15 mouse cellular contexts compared by ENCODE assay signal in the genomic region with DNA sequence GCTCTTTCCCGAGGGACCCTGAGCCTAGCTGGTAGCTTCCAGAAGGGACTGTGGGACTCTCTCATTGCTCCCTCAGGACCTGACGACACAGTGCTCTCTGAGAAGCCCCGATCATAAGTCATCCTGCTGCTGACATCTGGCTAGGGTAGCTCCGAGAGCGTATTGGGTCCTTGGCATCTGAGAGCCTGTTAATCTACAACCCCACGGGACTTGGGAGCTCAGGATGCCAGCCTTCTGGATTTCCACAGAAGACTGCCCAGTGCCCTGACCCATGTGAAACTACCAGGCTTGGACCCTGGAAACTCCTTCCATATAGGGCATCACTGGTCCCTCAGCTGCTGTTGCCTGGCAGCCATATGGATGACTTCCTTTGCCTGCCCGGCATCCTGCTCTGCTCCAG. TPM values are rescaled to one million over a fixed set of nuclear protein-coding genes. Genes with fewer than 3 reads are reported as not detected.
DNase-seq lines count a peak whose midpoint lies in the region; ATAC-seq and TF ChIP-seq lines count a peak whose summit lies in the region.
"Had no signal": no experiment of that assay in that cellular context is flagged by ENCODE, and none has a peak within 500 bp of the region (broad histone marks: within the 10 kb centered on the region; RNA-seq: fewer than 3 reads in every experiment).

No protein-coding gene starts in this region.

- no peaks in the 10 kb centered on the region for H3K27me3 ChIP-seq in hindbrain, embryonic 10.5 days (ENCODE audit: insufficient read depth, poor library complexity, severe bottlenecking)
- H3K27me3 ChIP-seq in hindbrain, embryonic 12.5 days = no peaks in the 10 kb centered on the region
- H3K27me3 ChIP-seq in intestine, postnatal 0 days (replicated peaks; ENCODE audit: control insufficient read depth, insufficient read depth, low read length) = no peaks in the 10 kb centered on the region
- H3K27me3 ChIP-seq: embryonic facial prominence, embryonic 15.5 days; limb, embryonic 12.5 days had no signal

- 77% methylated on average over 7 of the region's 7 CpGs for WGBS in hindbrain, embryonic 10.5 days
- 63% methylated on average over 7 of the region's 7 CpGs for WGBS in hindbrain, embryonic 12.5 days
- WGBS in intestine, postnatal 0 days = 49% methylated on average over 7 of the region's 7 CpGs
- 63% methylated on average over 7 of the region's 7 CpGs for WGBS in lung, adult 2 months

- no peak overlapping the region for H3K4me2 ChIP-seq in hindbrain, embryonic 12.5 days (replicated peaks)
- no peak overlapping the region for H3K4me2 ChIP-seq in intestine, postnatal 0 days (replicated peaks; ENCODE audit: low read depth)
- H3K4me2 ChIP-seq: embryonic facial prominence, embryonic 15.5 days; limb, embryonic 12.5 days had no signal

- H3K4me1 ChIP-seq in hindbrain, embryonic 10.5 days (replicated peaks) = peaks cover 81% of the 10 kb centered on the region
- peaks cover 63% of the 10 kb centered on the region for H3K4me1 ChIP-seq in hindbrain, embryonic 12.5 days
- H3K4me1 ChIP-seq in intestine, postnatal 0 days (replicated peaks; ENCODE audit: control insufficient read depth, insufficient read depth, low read length) = peaks cover 25% of the 10 kb centered on the region
- peaks cover 20% of the 10 kb centered on the region for H3K4me1 ChIP-seq in lung, adult 2 months (ENCODE audit: control insufficient read depth, insufficient read depth, low read length)

- H3K9ac ChIP-seq in hindbrain, embryonic 12.5 days = no peak overlapping the region
- no peak overlapping the region for H3K9ac ChIP-seq in intestine, postnatal 0 days (ENCODE audit: low read depth, low read length)
- H3K9ac ChIP-seq: embryonic facial prominence, embryonic 15.5 days; limb, embryonic 12.5 days had no signal

- no peak overlapping the region for H3K4me3 ChIP-seq in hindbrain, embryonic 10.5 days
- no peak overlapping the region for H3K4me3 ChIP-seq in hindbrain, embryonic 12.5 days
- H3K4me3 ChIP-seq in intestine, postnatal 0 days (ENCODE audit: low read depth, low read length) = no peak overlapping the region
- H3K4me3 ChIP-seq in lung, adult 2 months (replicated peaks; ENCODE audit: extremely low read depth, low read depth, low read length) = no peak overlapping the region
- H3K4me3 ChIP-seq: embryonic facial prominence, embryonic 15.5 days; limb, embryonic 12.5 days; myocyte had no signal

- H3K36me3 ChIP-seq in hindbrain, embryonic 10.5 days = no peaks in the 10 kb centered on the region
- no peaks in the 10 kb centered on the region for H3K36me3 ChIP-seq in hindbrain, embryonic 12.5 days
- peaks cover 4% of the 10 kb centered on the region; the same call in 1 of the 2 replicates for H3K36me3 ChIP-seq in intestine, postnatal 0 days (ENCODE audit: control insufficient read depth, insufficient read depth)
- H3K36me3 ChIP-seq: embryonic facial prominence, embryonic 15.5 days; limb, embryonic 12.5 days had no signal

- ATAC-seq in hindbrain, embryonic 12.5 days (ENCODE audit: low FRiP score) = no peak
- ATAC-seq in intestine, postnatal 0 days = no peak
- ATAC-seq: activated CD4-positive, CD25-positive, alpha-beta regulatory T cell, adult 4 months had no signal

- no peak for TF ChIP-seq POLR2A in lung, adult 2 months (IDR thresholded peaks at IDR 0.05; ENCODE audit: borderline replicate concordance, extremely low read depth, low read depth, low read length)

- H3K27ac ChIP-seq in hindbrain, embryonic 10.5 days = peak overlapping the region; percentile 57
- no peak overlapping the region for H3K27ac ChIP-seq in hindbrain, embryonic 12.5 days
- H3K27ac ChIP-seq in intestine, postnatal 0 days (ENCODE audit: low read depth, low read length) = peak overlapping the region; percentile 77
- H3K27ac ChIP-seq: embryonic facial prominence, embryonic 15.5 days; limb, embryonic 12.5 days had no signal

- H3K9me3 ChIP-seq in hindbrain, embryonic 10.5 days = no peaks in the 10 kb centered on the region
- H3K9me3 ChIP-seq in hindbrain, embryonic 12.5 days (replicated peaks) = no peaks in the 10 kb centered on the region
- H3K9me3 ChIP-seq in intestine, postnatal 0 days (ENCODE audit: control insufficient read depth) = no peaks in the 10 kb centered on the region
- H3K9me3 ChIP-seq: embryonic facial prominence, embryonic 15.5 days; limb, embryonic 12.5 days had no signal

- TF ChIP-seq CTCF in intestine, postnatal 0 days (IDR thresholded peaks at IDR 0.05; ENCODE audit: low read depth) = no peak
- TF ChIP-seq CTCF in lung, adult 2 months (IDR thresholded peaks at IDR 0.05; ENCODE audit: insufficient read depth, low read length) = no peak

- no peak for DNase-seq in hindbrain, embryonic 10.5 days (ENCODE audit: low spot score)
- peak; percentile 58 for DNase-seq in adipocyte (ENCODE audit: low spot score)
- peak; percentile 30 to 57 for DNase-seq in kidney, postnatal 4 days
- DNase-seq in lung, adult 2 months = no peak
- no peak for DNase-seq in Muller cell, postnatal 12 days (ENCODE audit: inconsistent ontology term)
- DNase-seq in frontal cortex, adult 2 months (ENCODE audit: extremely low spot score in 1 of 2, low spot score in 1 of 2) = no peak
- DNase-seq: cerebellum, postnatal 10 days; lung, postnatal 4 days; thymus, postnatal 36 days had no signal

RNA-seq across cellular contexts. Expression of gene Cmip, which starts 43.3 kb away (rescaled TPM):
- 10.6 and 14.0 TPM in 2 replicates for polyA plus RNA-seq in hindbrain, embryonic 10.5 days (2016; fragmentation: Nextera tagmentation; extraction: Ambion mirVana)
- polyA plus RNA-seq in hindbrain, embryonic 12.5 days (2016; fragmentation: Nextera tagmentation; extraction: Ambion mirVana) = 64.6 and 67.0 TPM in 2 replicates
- polyA plus RNA-seq in intestine, postnatal 0 days (2015; fragmentation: Nextera tagmentation; extraction: Ambion mirVana) = 47.1 and 48.9 TPM in 2 replicates
- 53.1 and 62.3 TPM in 2 replicates for polyA plus RNA-seq in lung, adult 2 months (2012; rRNA removed)
- polyA plus RNA-seq in frontal cortex, adult 2 months (2012; rRNA removed) = 140 and 159 TPM in 2 replicates

Comparison
In these comparisons a context has a peak if more than half of its experiments do, and no peak if none do; other contexts are left out.
1. DNase-seq: peak in adipocyte (single experiment) and kidney, postnatal 4 days (2 of 2); none in hindbrain, embryonic 10.5 days (single experiment), lung, adult 2 months (single experiment), Muller cell, postnatal 12 days (single experiment) and frontal cortex, adult 2 months (0 of 2).